Mouse (Mus musculus) liver, embryonic 18 days (tissue): ENCODE measurements around the gene Phf13. TPM values are rescaled to one million over a fixed set of nuclear protein-coding genes. Genes with fewer than 3 reads are reported as not detected.

Experiments
- polyA plus RNA-seq: library from polyadenylated mRNA; depleted of rRNA; stranded (reverse); fragments of >200 nt; gene quantifications from 2 replicates; pipeline ENCODE4 v1.2.3, GENCODE M21; 2012; rRNA removed

The Phf13 gene
- polyA plus RNA-seq = 1.9 and 2.0 TPM in 2 replicates

DNA sequence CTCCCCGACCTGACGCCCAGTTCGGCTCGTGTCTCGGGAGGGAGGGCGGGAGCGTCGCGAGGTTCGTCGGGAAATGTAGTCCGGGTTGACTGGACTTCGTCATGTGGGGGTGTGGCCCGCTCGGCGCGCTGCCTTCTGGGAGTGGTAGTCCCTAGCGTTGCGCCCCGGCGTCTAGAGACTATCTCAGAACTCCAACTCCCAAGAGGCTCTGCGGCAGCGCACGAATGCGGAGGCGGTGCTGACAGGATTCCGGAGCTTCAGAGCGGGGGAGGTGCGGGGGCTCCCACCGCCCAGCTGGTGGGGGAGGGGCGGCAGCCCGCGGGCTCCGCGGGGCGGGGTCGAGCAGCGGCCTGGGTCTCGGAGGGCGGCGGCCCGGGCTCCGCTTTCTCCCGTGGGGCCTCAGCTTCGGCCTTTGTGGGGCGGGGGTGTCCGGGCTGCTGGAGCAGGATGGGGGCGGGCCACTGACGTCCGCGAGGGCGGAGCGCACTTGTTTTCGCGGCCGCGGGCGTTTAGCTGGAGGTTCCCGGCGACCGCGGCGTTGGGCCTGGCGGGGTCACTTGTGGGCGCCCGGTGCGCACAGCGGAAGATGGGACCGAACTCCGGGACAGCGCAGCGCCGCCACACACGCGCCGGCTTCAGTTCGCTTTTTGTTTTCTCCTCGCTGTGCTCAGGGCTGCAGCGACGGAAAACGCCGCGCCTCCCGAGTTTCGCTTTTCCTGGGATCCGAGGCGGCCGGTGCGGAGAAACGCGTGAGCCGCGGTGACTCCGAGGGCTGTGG, at the start of gene Phf13:
TSS of gene Phf13 (minus strand) at position 86 of the 778 bp plus-strand sequence.

DNA sequence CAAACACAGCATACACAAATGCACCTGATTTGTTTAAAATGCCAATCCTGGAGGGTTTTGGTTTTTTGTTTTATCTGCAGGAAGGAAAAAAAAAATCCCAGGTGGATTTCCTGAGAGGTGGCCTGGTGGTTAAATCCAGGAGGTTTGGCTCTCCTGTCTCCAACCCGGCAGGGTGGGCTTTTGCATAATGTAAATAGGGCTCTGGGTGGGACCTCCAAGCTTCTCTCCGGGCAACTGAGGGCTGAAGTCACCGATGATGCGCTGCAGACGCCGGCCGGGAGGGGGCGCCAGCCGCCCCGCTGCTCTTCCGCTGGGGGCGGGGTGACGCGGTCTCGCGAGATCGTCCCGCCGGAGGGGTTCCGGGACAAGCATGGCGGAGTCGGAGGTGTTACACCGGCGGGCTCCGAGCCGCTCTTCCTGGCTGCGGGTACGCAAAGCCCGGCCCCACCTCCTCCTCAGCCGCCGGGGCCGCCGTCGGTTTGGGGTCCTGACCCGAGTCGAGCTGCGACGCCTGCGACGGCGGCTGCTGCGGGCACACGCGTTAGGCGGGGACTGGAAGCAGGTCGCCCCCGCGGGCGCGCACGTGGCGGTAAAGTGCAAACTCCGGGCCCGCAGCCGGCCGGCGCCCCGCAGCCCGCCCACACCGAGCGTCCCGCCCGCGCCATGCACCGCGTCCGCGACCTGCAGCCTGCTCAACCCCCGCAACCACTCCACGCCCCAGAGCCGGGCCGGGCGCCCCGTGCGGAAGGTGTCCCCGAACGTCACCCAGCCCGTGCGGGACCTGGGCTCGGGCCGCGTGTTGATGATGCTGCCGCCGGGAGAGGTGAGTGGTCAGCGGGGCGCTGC, 43.1 kb upstream of the Phf13 start, which contains the start of gene Nol9:
TSS of gene Nol9 (plus strand) at position 337 of the 846 bp plus-strand sequence.

GRCm38 (mm10) chr4:152038225-152038984, 42.3 kb upstream of the Phf13 start, which contains the start of gene Tas1r1:
Gene Tas1r1, minus strand, starts transcription at chr4:152038568.

GRCm38 (mm10) chr4:152027524-152027923, 31.5 kb upstream of the Phf13 start, which contains the start of gene Zbtb48:
Gene Zbtb48, minus strand, starts transcription at chr4:152027671.

GRCm38 (mm10) chr4:152008622-152009075, 12.6 kb upstream of the Phf13 start, which contains the start of gene Klhl21:
Gene Klhl21, plus strand, starts transcription at chr4:152008803.

GRCm38 (mm10) chr4:151988342-151989109, 7.5 kb downstream of the Phf13 start, which contains the start of gene Thap3:
Gene Thap3, minus strand, starts transcription at chr4:151988997.

Other genes with a start within 250 kb of the Phf13 start
- gene Camta1, start 134.4 kb downstream of the Phf13 start, polyA plus RNA-seq = 6.8 and 10.7 TPM in 2 replicates
- gene Dnajc11, start 62.6 kb downstream of the Phf13 start, polyA plus RNA-seq = 26.8 and 27.1 TPM in 2 replicates
- 7.2 and 7.9 TPM in 2 replicates for gene Thap3, start 7.3 kb downstream of the Phf13 start, polyA plus RNA-seq
- 3.0 and 3.4 TPM in 2 replicates for gene Klhl21, start 12.5 kb upstream of the Phf13 start, polyA plus RNA-seq
- 9.7 and 11.2 TPM in 2 replicates for gene Zbtb48, start 31.4 kb upstream of the Phf13 start, polyA plus RNA-seq
- gene Tas1r1, start 42.3 kb upstream of the Phf13 start, polyA plus RNA-seq = 0.04 and 0.08 TPM in 2 replicates
- gene Nol9, start 43.1 kb upstream of the Phf13 start, polyA plus RNA-seq = 6.7 and 7.9 TPM in 2 replicates
- 2.6 TPM in 2 replicates for gene Plekhg5, start 76.2 kb upstream of the Phf13 start, polyA plus RNA-seq
- 0.39 and 0.46 TPM in 2 replicates for gene Tnfrsf25, start 119.7 kb upstream of the Phf13 start, polyA plus RNA-seq
- gene Espn, start 156.1 kb upstream of the Phf13 start, polyA plus RNA-seq = 1.3 and 1.6 TPM in 2 replicates
- not detected in 2 replicates for gene Hes2, start 162.6 kb upstream of the Phf13 start, polyA plus RNA-seq
- 9.0 and 9.1 TPM in 2 replicates for gene Acot7, start 181.9 kb upstream of the Phf13 start, polyA plus RNA-seq